Mouse (Mus musculus) olfactory bulb, adult 2 months (tissue): Measurements from ENCODE around the gene Tcl1b5.

Experiments used
- CTCF ChIP-seq: fragments of 200-500 bp; IDR thresholded peaks from 2 replicates; pipeline ENCODE4 v1.5.1; 2012; ENCODE audit warnings: low read depth, mild to moderate bottlenecking, low read length, moderate library complexity; ENCODE audit not compliant: insufficient read depth
- POLR2A ChIP-seq: fragments of 200-500 bp; IDR thresholded peaks from 2 replicates; pipeline ENCODE4 v1.6.1; 2012; ENCODE audit warnings: mild to moderate bottlenecking, low read depth, low read length, moderate library complexity; ENCODE audit not compliant: insufficient read depth

GRCm38 (mm10) chr12:105126516-105126915 is 49.6 kb upstream of the Tcl1b5 start:
- no peak for TF ChIP-seq CTCF
- TF ChIP-seq POLR2A: no peak
